Mouse (Mus musculus) thymus, adult 2 months (tissue): Measurements from ENCODE around the gene Aco2.
"Not testable (repeated sequence)": the region's sequence is repeated elsewhere in the genome, so short reads cannot be mapped to it uniquely, and the experiment has no call there.

Experiments
- CTCF ChIP-seq: fragments of 200-500 bp; IDR thresholded peaks from 2 replicates; pipeline ENCODE4 v1.5.1; 2012; ENCODE audit warnings: mild to moderate bottlenecking, control low read depth, low read length, moderate library complexity, borderline replicate concordance; ENCODE audit not compliant: control insufficient read depth, poor library complexity, insufficient read depth; ENCODE audit errors: extremely low read depth
- POLR2A ChIP-seq: fragments of 200-500 bp; IDR thresholded peaks from 2 replicates; pipeline ENCODE4 v1.6.1; 2012; ENCODE audit warnings: mild to moderate bottlenecking, low read length, control low read depth, moderate library complexity; ENCODE audit not compliant: control insufficient read depth, poor library complexity, insufficient read depth; ENCODE audit errors: extremely low read depth

DNA sequence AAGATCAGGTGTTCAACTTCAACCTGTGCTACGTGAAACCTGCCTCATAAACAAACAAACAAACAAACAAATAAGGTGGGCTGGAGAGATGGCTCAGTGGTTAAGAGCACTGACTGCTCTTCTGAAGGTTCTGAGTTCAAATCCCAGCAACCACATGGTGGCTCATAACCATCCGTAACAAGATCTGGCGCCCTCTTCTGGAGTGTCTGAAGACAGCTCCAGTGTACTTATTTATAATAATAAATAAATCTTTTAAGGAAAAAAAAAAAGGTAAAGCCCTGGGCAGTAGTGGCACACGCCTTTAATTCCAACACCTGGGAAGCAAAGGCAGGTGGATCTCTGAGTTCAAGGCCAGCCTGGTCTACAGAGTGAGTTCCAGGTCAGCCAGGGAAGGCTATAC is 36.7 kb downstream of the Aco2 start:
- TF ChIP-seq CTCF, POLR2A: not testable (repeated sequence)
